Mouse (Mus musculus): ENCODE measurements around the gene Elk4.
A peak's percentile ranks its signal among the peaks of the same experiment; 100 is the strongest.

Gene Elk4

DNA sequence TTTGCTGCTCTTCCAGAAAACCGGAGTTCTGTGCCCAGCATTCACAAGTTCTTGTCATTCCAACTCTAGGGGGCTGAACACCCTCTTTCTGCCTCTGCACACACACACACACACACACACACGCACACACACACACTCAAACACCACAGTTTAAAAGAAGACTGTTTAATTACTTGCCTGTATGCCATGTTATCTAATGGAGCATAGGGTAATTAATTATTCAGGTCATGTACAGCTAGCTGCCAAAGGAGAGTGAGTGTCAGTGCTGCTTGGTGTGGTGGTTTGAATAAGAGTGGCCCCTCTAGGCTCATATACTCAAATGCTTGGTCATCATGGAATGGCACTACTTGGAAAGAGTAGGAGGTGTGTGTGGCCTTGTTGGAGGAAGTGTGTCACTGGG lies 23.6 kb upstream of the Elk4 start:
- DNase-seq (ENCODE audit: low spot score in 2 of 2), result no peak

DNA sequence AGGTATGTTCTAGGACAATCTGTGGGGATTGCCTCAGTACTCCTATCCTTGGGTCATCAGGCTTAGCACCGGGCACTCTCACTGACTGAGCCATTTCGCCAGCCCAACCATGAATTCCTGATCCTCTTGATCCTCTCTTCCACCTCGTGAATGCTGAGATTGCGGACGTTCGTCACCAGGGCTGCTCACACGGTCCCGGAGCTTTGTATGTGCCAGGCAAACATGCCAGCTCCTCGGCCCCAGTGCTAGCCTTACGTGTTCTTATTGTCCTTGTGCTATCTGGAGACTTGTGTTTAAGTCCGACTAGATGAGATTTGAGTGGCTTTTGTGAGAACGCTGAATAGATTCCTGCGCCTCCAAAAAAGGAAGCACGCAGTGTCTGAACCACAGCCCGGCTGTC lies 20.0 kb upstream of the Elk4 start:
- no peak for DNase-seq (ENCODE audit: low spot score in 2 of 2)

DNA sequence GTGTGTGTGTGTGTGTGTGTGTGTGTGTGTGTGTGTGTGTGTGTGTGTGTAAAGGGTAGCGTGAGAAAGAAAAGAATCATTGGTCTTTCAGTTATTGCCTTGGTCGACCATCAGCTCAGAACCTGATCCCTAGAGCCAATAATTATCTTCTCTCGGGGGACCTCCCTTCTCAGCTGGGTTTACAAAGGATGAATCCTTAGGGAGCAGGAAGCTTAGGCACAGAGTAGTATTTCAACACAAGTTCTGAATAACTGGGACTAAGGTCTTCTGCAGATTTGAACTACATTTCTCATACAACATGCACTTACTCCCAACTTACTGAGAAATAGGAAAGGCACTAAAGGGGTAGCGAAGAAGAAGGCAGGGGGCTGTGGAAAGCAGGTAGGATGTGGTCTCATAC lies 17.9 kb upstream of the Elk4 start:
- DNase-seq (ENCODE audit: low spot score in 2 of 2), result no peak

DNA sequence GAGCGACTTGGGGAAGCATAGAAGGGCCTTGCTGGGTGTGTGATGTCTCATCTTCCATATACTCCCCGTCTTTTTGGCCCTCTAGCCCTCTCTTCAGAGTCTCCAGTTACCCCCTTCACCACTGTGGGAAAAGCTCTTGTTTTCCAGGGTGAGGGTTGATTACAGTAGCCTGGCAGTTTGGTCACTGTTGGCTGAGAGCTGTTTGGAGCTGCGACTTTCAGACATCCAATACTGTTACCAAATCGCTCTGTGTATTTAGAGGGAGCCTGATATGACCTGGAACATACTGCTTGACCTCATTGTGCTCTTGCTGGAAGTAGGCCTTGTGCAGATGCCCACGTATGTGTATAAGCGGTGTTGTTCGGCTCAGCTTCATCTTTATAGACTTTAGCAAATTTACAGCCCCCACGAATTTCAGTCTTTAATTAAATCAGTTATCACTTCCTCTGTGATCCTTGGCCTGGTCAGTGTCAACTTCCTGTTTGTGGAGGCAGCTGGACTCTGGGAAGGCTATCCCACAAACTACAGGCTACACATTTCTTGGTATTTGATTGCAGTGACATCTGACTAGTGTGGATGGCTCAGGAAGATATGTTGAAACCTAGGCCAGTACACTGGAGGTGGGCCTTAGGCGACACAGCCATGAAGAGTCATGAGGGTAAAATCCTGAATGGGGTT lies 17.2 kb upstream of the Elk4 start:
- no peak for DNase-seq (ENCODE audit: low spot score in 2 of 2)

DNA sequence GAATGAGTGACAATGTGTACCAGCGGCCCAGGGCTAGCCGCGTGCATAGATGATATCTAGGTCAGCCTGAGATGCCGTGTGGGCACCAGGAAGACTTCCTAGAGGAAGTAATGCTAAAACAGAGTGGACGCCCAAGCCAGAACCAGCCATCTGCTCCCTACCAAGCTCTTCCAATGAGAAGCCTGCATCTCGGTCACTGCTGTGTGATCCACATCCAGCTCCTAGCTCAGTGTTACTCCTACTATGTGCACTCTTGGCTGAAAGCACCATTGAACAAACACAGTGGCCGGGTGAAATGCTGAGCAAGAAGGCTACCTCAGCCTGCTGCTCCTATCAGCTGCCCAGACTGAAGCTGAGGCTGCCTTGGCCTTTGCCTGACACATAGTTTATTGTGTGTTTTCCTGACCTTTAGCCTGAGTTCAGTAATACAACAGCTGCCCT lies 14.8 kb upstream of the Elk4 start:
- DNase-seq (ENCODE audit: low spot score in 2 of 2), result no peak

DNA sequence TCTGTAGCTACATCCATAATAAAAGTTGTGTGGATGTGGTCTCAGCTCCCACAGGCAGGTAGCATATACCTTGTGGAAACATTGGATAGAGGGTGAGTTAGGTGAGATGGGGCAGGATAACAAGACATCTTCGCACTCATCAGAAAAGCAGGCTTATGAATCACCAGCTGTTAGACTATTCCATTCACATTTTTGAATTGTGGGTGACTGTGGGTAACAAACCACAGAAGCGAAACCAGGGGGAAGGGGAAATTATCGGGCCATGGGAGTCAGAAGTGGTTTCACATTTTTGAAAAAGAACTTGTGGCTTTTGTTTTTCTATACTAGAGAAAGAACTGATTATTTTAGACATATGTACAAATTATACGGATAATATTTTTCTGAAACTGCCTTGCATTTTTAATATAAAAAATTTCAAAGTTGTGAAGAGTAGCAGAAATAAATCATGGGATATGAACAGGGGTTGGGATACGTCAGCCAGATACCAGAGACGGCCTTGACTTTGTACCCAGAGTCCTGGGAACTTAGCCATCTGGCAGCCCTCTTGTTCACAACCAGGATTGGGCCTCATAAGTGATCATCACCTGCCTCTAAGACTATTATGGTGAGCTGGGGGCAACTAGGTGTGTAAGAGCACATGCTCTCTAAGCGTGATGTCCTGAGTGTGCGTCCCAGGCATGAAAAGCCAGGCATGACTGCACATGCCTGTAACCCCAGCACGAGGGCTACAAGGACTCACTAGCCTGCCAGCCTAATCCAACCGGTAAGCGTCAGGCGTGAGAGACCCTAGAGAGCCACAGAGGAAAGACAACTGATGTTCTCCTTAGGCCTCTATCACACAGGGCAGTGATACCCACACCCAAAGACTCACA lies 14.0 kb upstream of the Elk4 start:
- no peak for DNase-seq (ENCODE audit: low spot score in 2 of 2)

DNA sequence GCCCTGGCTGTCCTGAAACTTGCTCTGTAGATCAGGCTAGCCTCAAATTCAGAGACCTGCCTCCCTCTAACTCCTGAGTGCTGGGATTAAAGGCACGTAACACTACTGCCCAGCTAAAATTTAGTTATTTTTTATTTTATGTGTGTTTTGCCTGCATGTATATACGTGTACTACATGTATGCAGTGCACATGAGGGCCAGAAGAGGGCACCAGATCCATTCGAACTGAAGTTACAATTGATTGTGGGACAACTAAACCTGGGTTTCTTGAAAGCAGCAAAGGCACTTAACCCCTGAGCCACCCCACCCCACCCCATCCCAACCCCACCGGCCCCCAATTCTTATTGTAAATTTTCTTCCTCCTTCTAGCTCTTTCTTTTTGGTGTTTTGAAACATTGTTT lies 12.3 kb upstream of the Elk4 start:
- DNase-seq (ENCODE audit: low spot score in 2 of 2), result peak; percentile 42 to 67

DNA sequence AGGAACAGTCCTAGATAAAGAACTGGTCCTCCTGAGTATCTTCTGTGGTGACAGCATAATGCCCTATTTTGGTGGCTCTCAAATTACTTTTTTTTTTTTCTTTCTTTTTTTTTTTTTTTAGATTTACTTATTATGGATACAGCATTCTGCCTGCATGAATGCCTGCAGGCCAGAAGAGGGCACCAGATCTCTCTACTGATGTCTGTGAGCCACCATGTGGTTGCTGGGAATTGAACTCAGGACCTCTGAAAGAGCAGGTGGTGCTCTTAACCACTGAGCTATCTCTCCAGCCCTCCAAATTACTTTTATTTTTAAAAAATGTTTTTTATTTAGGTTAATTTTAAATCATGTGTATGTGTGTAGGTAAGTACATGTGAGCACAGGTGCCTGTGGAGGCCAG lies 6.9 kb upstream of the Elk4 start:
- DNase-seq (ENCODE audit: low spot score in 2 of 2), result no peak

DNA sequence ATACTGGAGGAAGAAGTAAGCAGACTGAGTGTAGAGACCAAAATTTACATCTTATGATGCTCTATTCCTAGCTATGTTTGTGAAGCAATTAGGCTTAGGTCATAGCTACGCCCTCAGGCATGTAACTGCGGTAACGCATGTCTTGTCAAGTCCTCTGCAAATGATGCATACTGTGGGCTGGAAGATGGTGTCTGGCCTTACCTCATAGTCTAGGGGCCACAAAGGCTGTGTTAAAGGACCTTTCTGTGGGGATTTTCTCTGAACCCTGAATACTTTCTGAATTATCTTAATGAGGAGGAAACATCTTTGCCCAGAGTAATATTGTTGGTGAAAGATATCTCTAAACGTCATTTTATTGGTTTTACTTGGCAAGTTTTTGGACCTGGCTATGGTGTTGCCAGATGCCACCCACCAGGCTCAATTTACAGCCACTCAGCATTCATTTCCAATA lies 5.5 kb upstream of the Elk4 start:
- DNase-seq (ENCODE audit: low spot score in 2 of 2), result no peak

DNA sequence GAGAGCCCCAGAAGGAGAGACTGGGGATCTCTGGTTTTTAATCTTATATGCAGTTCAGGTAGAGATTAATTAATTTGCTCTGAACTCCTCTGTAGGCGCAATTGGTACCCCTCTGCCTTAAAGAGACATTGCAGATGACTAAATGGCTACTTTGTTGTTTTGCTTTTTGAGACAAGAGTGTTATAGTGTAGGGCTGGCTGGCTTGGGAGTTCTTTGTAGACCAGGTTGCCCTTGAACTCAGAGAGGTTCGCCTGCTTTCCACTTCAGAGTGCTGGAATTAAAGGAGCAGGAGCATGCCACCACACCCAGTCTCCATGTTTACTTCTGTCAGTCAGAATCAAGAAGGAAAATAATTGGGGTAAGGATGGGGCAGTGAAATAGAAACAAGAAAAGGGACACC lies 4.3 kb upstream of the Elk4 start:
- no peak for DNase-seq (ENCODE audit: low spot score in 2 of 2)

DNA sequence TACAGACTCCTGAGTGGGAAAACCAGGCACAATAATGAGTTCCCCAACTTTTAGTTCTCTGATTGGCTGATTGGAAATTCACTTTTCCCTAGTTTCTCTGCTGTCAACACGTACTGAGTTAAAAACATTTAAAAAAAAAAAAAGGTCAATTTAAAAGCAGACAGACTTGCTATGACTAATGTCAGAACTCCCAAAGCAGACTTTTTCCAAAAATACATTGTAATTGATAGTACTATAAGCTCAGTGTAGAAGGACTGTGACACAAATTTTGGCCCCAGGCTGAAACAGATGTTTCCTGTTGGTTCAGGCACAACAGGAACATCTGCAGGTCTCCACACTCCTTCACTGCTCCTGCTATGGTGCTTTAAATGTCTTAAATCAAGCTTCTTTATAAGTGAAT lies 3.6 kb upstream of the Elk4 start:
- no peak for DNase-seq (ENCODE audit: low spot score in 2 of 2)

DNA sequence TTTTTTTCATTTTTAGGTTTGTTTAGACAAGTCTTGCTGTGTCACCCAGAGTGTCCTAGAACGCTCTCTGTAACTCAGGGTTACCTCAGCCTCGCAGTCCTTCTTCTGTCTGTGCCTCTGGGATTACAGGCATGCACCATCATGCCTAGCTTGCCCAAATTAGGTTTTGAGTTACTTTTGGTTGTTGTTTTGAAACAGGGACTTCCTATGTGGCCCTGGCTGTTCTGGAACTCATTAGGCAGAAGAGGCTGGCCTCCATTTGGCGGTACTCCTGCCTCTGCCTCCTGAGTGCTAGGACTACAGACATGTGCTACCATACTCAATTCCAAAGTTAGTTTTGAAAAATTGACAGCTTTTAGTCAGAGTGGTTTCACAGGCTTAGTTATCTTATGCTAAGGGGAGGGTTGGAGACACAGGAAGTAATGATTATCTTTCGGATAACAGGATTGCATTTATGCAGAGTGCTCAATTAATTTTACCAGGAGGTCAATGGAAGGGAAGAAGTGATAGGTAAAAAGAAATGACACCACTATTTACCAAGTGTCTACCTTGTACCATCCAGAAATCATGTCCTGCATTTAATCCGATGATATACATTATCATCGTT lies 2.7 kb upstream of the Elk4 start:
- DNase-seq (ENCODE audit: low spot score in 2 of 2), result no peak

DNA sequence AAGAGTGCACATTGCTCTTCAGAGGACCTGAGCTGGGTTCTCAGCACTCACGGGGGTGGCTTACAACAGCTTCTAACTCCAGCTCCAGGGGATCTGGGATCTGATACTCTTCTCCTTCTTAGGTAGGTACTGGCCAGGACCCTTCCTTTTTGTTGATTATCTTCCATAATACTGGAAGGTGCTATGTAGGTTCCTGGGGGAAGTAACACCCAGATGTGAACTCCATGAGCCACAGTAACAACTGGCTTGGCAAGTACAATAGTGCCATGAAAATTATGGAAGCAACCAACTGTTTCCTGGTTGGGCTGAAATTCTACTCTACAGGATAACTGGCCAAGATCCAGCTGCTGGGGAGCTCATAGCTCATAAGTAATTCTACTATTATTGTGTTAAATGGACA lies 1.9 kb upstream of the Elk4 start:
- no peak for DNase-seq (ENCODE audit: low spot score in 2 of 2)

DNA sequence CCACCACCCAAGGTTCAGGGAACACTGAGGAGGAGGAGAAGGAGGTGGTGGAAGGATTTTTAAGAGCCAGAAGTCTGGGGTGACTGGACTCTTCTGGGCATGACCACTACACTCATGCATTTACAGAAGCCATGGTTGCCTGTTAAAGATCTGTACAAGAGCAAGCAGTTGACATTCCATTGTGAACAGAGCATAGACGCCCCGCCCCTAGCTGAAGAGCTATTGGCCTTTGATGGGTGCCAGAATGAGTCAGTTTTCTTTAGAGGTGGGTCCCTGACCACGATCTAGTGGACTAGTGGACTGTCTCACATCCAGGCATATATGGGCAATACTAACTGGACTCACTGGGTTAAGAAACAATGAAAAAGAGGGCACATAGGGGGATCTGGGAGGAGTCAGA lies 1.4 kb upstream of the Elk4 start:
- DNase-seq (ENCODE audit: low spot score in 2 of 2), result no peak

DNA sequence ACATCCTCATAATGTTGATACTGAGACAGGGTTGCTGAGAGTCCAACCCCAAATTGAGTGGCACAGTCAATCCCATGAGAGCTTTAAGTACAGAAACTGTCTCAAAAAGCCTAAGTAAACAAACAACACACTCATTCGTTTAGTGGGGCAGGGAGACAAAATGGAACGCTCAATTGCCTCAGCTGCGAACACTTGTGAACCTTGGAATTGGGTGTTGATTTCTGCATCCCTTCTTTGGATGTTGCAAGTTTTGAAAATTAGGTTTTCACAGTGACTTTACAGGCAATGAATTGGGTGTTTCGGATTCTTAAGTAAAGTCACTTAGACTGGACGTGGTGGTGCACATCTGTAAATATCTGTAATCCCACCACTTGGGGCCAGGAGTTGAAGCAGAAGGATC lies 686 bp upstream of the Elk4 start:
- no peak for DNase-seq (ENCODE audit: low spot score in 2 of 2)

DNA sequence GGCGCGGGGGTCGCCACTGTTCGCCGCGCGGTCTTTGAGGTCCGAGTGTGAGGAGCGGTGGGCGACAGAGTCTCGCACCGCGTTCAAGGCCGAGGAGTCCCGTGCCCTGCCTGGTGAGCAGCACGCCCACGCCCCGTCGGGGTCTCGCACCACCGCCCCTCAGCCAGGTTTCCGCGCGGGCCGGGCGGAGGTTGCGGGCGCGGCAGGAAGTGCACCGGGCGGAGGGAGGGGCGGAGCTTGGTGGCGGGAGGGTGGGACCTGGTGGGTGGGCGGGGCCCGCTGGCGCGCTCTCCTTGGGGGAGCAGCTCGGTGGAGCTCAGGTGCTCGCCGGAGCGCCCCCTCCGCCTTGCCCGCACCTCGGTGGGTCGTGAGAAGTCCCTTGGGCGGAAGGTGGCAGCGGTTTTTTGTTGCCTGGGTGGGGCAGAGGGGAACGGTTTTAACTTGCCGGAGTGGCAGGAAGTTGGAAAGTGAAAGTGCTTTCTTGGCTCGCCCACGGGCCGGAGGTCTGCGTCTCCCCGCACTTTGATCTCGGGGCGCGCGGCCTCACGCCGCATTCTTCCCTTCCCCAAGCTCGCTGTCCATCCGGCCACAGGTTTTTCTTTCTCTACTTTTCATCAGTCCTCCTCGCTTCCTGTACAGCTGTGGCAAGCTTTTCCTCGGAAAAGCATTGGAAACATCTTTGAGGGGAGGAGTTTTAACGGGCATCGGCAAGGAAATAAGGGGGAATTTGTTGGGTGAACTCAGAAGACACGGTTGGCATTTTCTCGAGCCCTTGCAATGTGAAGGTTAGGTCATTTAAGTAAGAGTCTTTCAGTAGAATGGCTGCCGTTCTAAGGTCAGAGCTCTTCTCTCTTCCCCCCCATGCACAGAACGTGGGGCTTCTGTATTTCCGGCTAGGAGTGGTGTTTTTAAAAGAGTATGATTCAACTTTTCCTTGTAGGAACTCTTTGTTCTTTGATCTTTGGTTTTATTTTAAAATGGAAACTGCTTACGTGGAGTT lies 721 bp downstream of the Elk4 start:
- DNase-seq (ENCODE audit: low spot score in 2 of 2), result peak; percentile 80 to 84

DNA sequence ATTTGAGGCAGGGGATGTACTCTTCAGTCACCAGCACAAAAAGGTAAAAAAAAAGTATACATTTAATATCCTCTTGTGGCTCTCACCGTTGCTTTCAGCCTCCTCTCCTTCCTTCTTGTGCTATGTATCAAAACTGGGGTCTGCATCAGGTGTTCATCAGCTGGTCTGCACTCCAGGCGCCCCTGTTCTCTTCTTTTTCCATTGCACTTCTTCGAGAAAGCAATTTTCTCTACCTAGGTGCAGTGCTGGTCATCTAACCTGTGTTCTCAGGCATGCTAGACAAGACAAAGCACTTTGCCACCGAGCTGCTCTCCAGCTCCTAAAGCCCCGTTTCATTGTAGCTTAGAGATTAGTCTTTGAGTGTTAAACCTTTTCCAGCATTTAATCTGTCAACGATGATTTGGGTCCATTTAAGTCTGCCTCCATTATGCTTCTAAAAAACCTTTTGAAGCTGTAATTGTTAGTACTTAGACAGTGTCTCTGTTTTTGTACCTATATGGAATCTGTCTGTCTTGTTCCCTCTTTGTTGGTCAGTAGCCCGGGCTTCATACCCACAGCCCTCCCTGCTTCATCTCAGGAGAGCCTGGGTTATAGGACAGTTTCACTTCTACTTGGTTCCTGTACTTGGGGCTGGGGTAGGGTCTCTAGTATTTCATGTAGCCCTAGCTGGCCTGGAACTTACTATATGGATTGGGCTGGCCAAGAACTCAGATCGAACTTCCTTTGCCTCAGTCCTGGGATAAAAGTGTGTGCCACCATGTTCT lies 1.7 kb downstream of the Elk4 start:
- DNase-seq (ENCODE audit: low spot score in 2 of 2), result no peak

DNA sequence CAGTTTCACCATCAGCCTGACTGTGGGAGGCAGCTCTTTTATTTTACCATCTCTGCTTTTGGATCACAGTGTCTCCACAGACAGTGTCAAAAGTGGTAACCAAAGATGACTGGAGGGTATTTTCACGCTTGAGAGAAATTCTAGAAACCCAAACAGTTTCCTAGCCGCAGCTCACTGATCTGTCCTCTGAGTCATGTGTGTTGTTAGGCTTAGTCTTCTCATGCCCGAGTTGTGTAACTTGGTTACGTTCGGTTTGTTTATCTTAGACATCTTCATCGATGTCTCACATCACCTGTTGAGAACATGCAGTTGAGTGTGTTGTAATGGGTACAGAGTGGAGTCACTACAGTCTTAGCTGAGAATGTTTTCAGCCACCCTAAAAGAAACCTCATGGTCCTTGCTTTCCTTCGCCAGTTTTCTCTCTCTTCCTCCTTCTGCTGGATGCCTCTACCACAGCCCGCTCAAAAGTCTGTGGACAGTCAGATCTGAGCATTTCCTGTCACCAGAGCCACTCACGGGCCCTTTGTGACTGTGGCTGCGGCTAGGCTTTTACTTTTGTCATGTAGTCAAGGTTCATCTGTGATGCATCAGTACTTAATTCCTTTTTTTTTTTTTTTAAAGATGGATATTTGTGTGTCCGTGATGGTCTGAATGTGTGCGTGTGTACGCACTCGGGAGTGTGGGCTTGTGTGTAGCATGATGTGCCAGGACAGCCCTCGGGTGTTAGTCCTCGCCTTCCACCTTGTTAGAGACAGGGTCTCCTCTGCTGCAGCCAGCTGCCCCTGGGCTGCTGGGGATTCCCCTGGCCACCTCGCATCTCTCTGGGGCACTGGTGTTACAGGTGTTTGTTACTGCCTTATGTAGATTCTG lies 3.5 kb downstream of the Elk4 start:
- no peak for DNase-seq (ENCODE audit: low spot score in 2 of 2)

DNA sequence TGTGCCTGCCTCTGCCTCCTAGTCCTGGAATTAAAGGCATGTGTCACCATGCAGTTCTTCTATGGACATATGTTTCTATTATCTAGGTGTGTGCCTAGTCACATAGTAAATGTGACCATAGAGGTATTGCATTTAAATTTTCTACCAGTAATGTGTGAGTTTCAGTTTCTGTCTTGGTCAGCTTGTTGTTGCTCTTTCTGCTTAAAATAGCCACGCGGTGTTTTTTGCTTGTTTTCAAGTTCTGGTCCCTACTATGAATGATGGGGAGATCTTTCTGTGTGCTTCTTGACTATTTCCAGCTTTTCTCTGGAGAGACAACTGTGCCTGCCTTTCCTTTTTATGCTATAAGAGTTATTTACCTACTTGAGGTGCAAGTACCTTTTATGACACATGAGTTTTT lies 4.4 kb downstream of the Elk4 start:
- DNase-seq (ENCODE audit: low spot score in 2 of 2), result no peak

DNA sequence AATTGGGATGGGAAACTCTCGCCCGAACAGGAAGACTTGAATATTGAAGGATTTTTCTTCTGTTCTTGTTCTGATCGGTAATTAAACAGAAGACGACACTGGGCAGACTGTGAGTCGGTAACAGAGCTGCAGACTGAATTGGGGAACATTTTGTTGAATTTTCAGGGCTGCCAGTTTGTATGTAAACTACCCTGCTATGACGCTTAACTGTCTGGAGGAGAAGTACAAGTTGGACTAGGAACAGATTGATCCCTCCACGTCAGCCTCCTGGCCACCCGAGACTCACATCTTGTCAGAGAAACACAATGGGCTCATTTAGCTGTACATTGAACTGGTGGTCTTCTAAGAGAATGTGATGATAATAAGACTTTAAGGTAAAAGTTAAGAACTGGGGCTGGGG lies 5.5 kb downstream of the Elk4 start:
- DNase-seq (ENCODE audit: low spot score in 2 of 2), result no peak

All from urinary bladder, postnatal 36 days (tissue).